Mouse (Mus musculus) embryonic fibroblast, embryonic 13.5 days (primary cell): ENCODE results near the gene Ppp1r37. TPM values are rescaled to one million over a fixed set of nuclear protein-coding genes. Genes with fewer than 3 reads are reported as not detected.

Experiments
- H3K27ac ChIP-seq: 2 replicates; pipeline ENCODE4 v1.5.1; 2012; ENCODE audit warnings: low read length, control low read depth, inconsistent platforms; ENCODE audit not compliant: insufficient read depth
- H3K4me1 ChIP-seq: 2 replicates; pipeline ENCODE4 v1.6.1; 2011; ENCODE audit warnings: low read length; ENCODE audit not compliant: control insufficient read depth, insufficient read depth
- H3K4me3 ChIP-seq: 2 replicates; pipeline ENCODE4 v1.5.1; 2011; ENCODE audit warnings: mild to moderate bottlenecking, control low read depth, low read length; ENCODE audit not compliant: insufficient read depth
- CTCF ChIP-seq: IDR thresholded peaks from 2 replicates; pipeline ENCODE4 v1.5.1; 2011; ENCODE audit warnings: mild to moderate bottlenecking, control low read depth, low read length, moderate library complexity, borderline replicate concordance; ENCODE audit not compliant: insufficient read depth
- POLR2A ChIP-seq: IDR thresholded peaks from 2 replicates; pipeline ENCODE4 v1.6.1; 2011; ENCODE audit warnings: low read depth, mild to moderate bottlenecking, control low read depth, low read length, moderate library complexity
- polyA plus RNA-seq: library from polyadenylated mRNA; stranded (reverse); fragments of >200 nt; gene quantifications from 2 replicates; pipeline ENCODE4 v1.2.4, GENCODE M21; 2011; ENCODE audit warnings: low read depth; ENCODE audit not compliant: missing spikeins, insufficient read length

Gene Ppp1r37
- polyA plus RNA-seq, 1 experiment = 25.3 TPM

- Histone ChIP-seq H3K4me3 (no peak overlapping the region), H3K4me1 (no peaks in the 10 kb centered on the region), H3K27ac (no peak overlapping the region)
- TF ChIP-seq CTCF (no peak), POLR2A (no peak)
Observed at GRCm38 (mm10) chr7:19494751-19495474, 68.0 kb downstream of the Ppp1r37 start.

GRCm38 (mm10) chr7:19491731-19492130 lies 71.1 kb downstream of the Ppp1r37 start:
- Histone ChIP-seq H3K27ac (no peak overlapping the region), H3K4me1 (no peaks in the 10 kb centered on the region), H3K4me3 (no peak overlapping the region)
- TF ChIP-seq CTCF (no peak), POLR2A (no peak)

GRCm38 (mm10) chr7:19489525-19489924 lies 73.4 kb downstream of the Ppp1r37 start:
- no peak overlapping the region for H3K27ac ChIP-seq
- no peak overlapping the region for H3K4me3 ChIP-seq
- TF ChIP-seq POLR2A (no peak), CTCF (no peak)
- no peaks in the 10 kb centered on the region for H3K4me1 ChIP-seq

GRCm38 (mm10) chr7:19486549-19486948 lies 76.3 kb downstream of the Ppp1r37 start:
- Histone ChIP-seq H3K4me3 (no peak overlapping the region), H3K4me1 (no peaks in the 10 kb centered on the region), H3K27ac (no peak overlapping the region)
- no peak for TF ChIP-seq CTCF

GRCm38 (mm10) chr7:19485488-19485887 lies 77.4 kb downstream of the Ppp1r37 start:
- H3K4me3 ChIP-seq = no peak overlapping the region
- H3K4me1 ChIP-seq = no peaks in the 10 kb centered on the region
- no peak overlapping the region for H3K27ac ChIP-seq
- no peak for TF ChIP-seq POLR2A

- no peak overlapping the region for H3K27ac ChIP-seq
- TF ChIP-seq POLR2A (no peak), CTCF (no peak)
- no peaks in the 10 kb centered on the region for H3K4me1 ChIP-seq
- H3K4me3 ChIP-seq = no peak overlapping the region
Observed at GRCm38 (mm10) chr7:19483281-19483680, 79.6 kb downstream of the Ppp1r37 start.

Other genes with a start within 250 kb of the Ppp1r37 start
- 44.9 and 52.2 TPM in 2 replicates for gene Ercc1, start 218.3 kb downstream of the Ppp1r37 start, polyA plus RNA-seq
- 13.3 and 13.4 TPM in 2 replicates for gene Cd3eap, start 203.6 kb downstream of the Ppp1r37 start, polyA plus RNA-seq
- 11.0 and 12.5 TPM in 2 replicates for gene Ppp1r13l, start 203.3 kb downstream of the Ppp1r37 start, polyA plus RNA-seq
- 14.3 and 22.7 TPM in 2 replicates for gene Ercc2, start 181.1 kb downstream of the Ppp1r37 start, polyA plus RNA-seq
- 5.3 and 6.3 TPM in 2 replicates for gene Klc3, start 159.0 kb downstream of the Ppp1r37 start, polyA plus RNA-seq
- not detected in 2 replicates for gene Ckm, start 158.3 kb downstream of the Ppp1r37 start, polyA plus RNA-seq
- gene Mark4, start 104.3 kb downstream of the Ppp1r37 start, polyA plus RNA-seq = 27.4 and 29.1 TPM in 2 replicates
- gene Exoc3l2, start 99.7 kb downstream of the Ppp1r37 start, polyA plus RNA-seq = not detected in 2 replicates
- 5.9 and 6.1 TPM in 2 replicates for gene Bloc1s3, start 54.7 kb downstream of the Ppp1r37 start, polyA plus RNA-seq
- gene Trappc6a, start 54.7 kb downstream of the Ppp1r37 start, polyA plus RNA-seq = 15.2 and 23.4 TPM in 2 replicates
- gene Nkpd1, start 45.2 kb downstream of the Ppp1r37 start, polyA plus RNA-seq = not detected in 2 replicates
- gene Zfp296, start 14.2 kb upstream of the Ppp1r37 start, polyA plus RNA-seq = 1.5 and 1.8 TPM in 2 replicates
- gene Gemin7, start 14.5 kb upstream of the Ppp1r37 start, polyA plus RNA-seq = 52.6 and 65.2 TPM in 2 replicates
- 32.4 and 38.1 TPM in 2 replicates for gene Clasrp, start 41.4 kb upstream of the Ppp1r37 start, polyA plus RNA-seq
- gene Relb, start 66.4 kb upstream of the Ppp1r37 start, polyA plus RNA-seq = 15.4 and 17.9 TPM in 2 replicates
- 116 and 124 TPM in 2 replicates for gene Clptm1, start 102.0 kb upstream of the Ppp1r37 start, polyA plus RNA-seq
- gene Apoc2, start 114.9 kb upstream of the Ppp1r37 start, polyA plus RNA-seq = not detected in 2 replicates
- not detected in 2 replicates for gene Gm44805, start 118.3 kb upstream of the Ppp1r37 start, polyA plus RNA-seq
- gene Apoc4, start 118.4 kb upstream of the Ppp1r37 start, polyA plus RNA-seq = not detected in 2 replicates
- not detected in 2 replicates for gene Apoc1, start 129.6 kb upstream of the Ppp1r37 start, polyA plus RNA-seq
- gene Apoe, start 136.1 kb upstream of the Ppp1r37 start, polyA plus RNA-seq = 8.5 and 34.9 TPM in 2 replicates
- 38.1 and 51.3 TPM in 2 replicates for gene Tomm40, start 152.4 kb upstream of the Ppp1r37 start, polyA plus RNA-seq
- 39.7 and 45.3 TPM in 2 replicates for gene Nectin2, start 187.4 kb upstream of the Ppp1r37 start, polyA plus RNA-seq
- 2.1 and 2.5 TPM in 2 replicates for gene Bcam, start 207.9 kb upstream of the Ppp1r37 start, polyA plus RNA-seq
- not detected in 2 replicates for gene Cblc, start 233.7 kb upstream of the Ppp1r37 start, polyA plus RNA-seq